Mouse (Mus musculus) limb, embryonic 13.5 days (tissue): Measurements from ENCODE around the gene Prep. TPM values are rescaled to one million over a fixed set of nuclear protein-coding genes. Genes with fewer than 3 reads are reported as not detected.

ENCODE experiments used
- ATAC-seq: fragments of 200-750 bp; cut with Nextera tagmentation; 2 replicates; pipeline ENCODE4 v1.8.0; 2017; ENCODE audit warnings: low read depth, moderate number of reproducible peaks, moderate TSS enrichment; ENCODE audit not compliant: low FRiP score
- H3K27ac ChIP-seq: fragments of 300-500 bp; sonication (generic); 2 replicates; pipeline ENCODE4 v1.5.1; 2015; ENCODE audit warnings: inconsistent platforms, mild to moderate bottlenecking, moderate library complexity
- H3K27me3 ChIP-seq: fragments of 300-500 bp; sonication (generic); 2 replicates; pipeline ENCODE4 v1.6.1; 2015; ENCODE audit warnings: mild to moderate bottlenecking, inconsistent platforms
- H3K36me3 ChIP-seq: fragments of 300-500 bp; sonication (generic); 2 replicates; pipeline ENCODE4 v1.6.1; 2015; ENCODE audit warnings: inconsistent platforms, mild to moderate bottlenecking, moderate library complexity
- H3K4me1 ChIP-seq: fragments of 300-500 bp; sonication (generic); 2 replicates; pipeline ENCODE4 v1.6.1; 2015; ENCODE audit warnings: inconsistent platforms
- H3K4me2 ChIP-seq: fragments of 300-500 bp; sonication (generic); replicated peaks from 2 replicates; pipeline ENCODE4 v1.6.1; 2015; ENCODE audit warnings: inconsistent platforms, mild to moderate bottlenecking, moderate library complexity
- H3K4me3 ChIP-seq: fragments of 300-500 bp; sonication (generic); 2 replicates; pipeline ENCODE4 v1.5.1; 2015; ENCODE audit warnings: moderate library complexity, mild to moderate bottlenecking, inconsistent platforms
- H3K9ac ChIP-seq: fragments of 300-500 bp; sonication (generic); 2 replicates; pipeline ENCODE4 v1.6.1; 2015; ENCODE audit warnings: mild to moderate bottlenecking, inconsistent platforms
- H3K9me3 ChIP-seq: fragments of 300-500 bp; sonication (generic); 2 replicates; pipeline ENCODE4 v1.6.1; 2016; ENCODE audit warnings: inconsistent platforms
- WGBS: fragments of 180-500 bp; shearing (Covaris S2); methylation state at CpG from one replicate; pipeline ENCODE4 v1.1.7; 2015; 5-methylcytosine and 5-hydroxymethylcytosine counted together
- microRNA-seq: library from miRNA; unstranded; fragments of <30 nt; microRNA quantifications from one replicate; pipeline ENCODE4, GENCODE M21; 2016
- polyA plus RNA-seq: library from polyadenylated mRNA; unstranded; fragments of >200 nt; fragmentation: Nextera tagmentation; extraction: Ambion mirVana; gene quantifications from 2 replicates; pipeline ENCODE4 v1.2.1, GENCODE M21; 2015

Prep gene
- polyA plus RNA-seq, 1 experiment from 2014 or later, result 25.5 TPM

DNA sequence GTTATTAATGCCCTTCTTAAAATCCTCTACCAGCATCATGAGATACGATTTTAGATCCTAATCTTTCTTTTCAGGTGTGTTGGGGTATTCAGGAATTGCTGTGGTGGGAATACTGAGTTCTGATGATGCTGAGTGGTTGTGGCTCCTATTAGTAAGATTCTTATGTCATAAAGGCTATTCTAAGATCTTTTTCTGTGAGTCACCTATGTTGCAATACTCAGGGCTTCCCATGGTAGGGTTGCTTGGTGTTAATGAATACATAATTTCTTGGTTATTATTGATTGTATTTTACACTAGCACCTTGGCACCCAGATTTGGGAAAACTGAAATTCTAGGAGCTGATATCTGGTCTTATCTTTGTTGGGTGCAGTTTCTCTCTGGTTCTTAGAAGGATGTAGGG lies 137.6 kb downstream of the Prep start:
- Histone ChIP-seq H3K4me3 (no peak overlapping the region), H3K27ac (no peak overlapping the region), H3K36me3 (no peaks in the 10 kb centered on the region), H3K9me3 (peaks cover 4% of the 10 kb centered on the region; the same call in 1 of the 2 replicates), H3K4me2 (no peak overlapping the region), H3K27me3 (no peaks in the 10 kb centered on the region), H3K9ac (no peak overlapping the region), H3K4me1 (no peaks in the 10 kb centered on the region)
- ATAC-seq, result no peak
- WGBS, result 74% methylated on average over 1 of the region's 1 CpGs

DNA sequence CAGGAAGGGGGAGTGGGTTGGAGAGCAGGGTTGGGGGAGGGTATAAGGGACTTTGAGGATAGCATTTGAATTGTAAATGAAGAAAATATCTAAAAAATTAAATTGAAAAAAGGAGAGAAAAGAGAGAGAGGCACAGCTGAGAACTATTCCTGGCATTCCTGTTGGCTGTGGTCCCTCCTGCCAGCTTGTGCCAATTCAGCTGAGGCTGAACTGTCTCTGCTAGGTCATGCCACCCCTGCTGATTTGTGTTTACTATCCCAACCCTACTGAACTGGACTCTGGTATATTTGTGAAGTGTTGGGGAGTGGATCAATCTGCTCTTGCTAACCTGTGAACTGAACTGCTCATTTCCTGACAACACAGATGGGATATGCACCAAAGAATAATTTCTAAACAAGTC lies 143.2 kb downstream of the Prep start:
- no peaks in the 10 kb centered on the region for H3K36me3 ChIP-seq
- H3K4me3 ChIP-seq, result no peak overlapping the region
- H3K4me1 ChIP-seq, result no peaks in the 10 kb centered on the region
- H3K27me3 ChIP-seq, result no peaks in the 10 kb centered on the region
- ATAC-seq, result no peak
- no peak overlapping the region for H3K4me2 ChIP-seq
- no peak overlapping the region for H3K9ac ChIP-seq
- no peak overlapping the region for H3K27ac ChIP-seq
- peaks cover 4% of the 10 kb centered on the region; the same call in 1 of the 2 replicates for H3K9me3 ChIP-seq

DNA sequence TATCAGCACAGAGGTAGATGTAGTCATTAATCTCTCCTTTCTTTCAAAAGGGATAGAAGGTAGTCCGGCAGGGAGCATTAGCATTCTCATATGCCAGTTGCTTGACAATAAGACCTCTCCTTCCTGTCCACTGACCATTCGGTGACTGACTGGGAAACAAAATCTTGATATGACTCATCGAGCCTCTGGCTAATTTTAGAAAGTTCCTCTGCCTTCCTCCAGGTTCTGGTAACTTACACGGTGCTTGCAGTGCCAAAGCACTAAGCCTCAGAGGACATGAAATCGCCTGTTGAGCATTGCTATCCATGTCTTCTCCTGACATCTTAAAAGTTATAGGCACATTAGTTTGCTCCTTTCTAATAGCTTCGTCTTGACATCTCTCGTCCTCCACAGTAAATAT lies 149.7 kb downstream of the Prep start:
- no peak overlapping the region for H3K27ac ChIP-seq
- no peak for ATAC-seq
- 84% methylated on average over 7 of the region's 7 CpGs for WGBS
- no peaks in the 10 kb centered on the region for H3K4me1 ChIP-seq
- H3K4me3 ChIP-seq, result no peak overlapping the region
- H3K4me2 ChIP-seq, result no peak overlapping the region
- H3K9ac ChIP-seq, result no peak overlapping the region
- H3K27me3 ChIP-seq, result no peaks in the 10 kb centered on the region
- no peaks in the 10 kb centered on the region for H3K9me3 ChIP-seq
- H3K36me3 ChIP-seq, result no peaks in the 10 kb centered on the region

Small RNA genes within 50 kb of the gene (microRNA-seq; reads per million reads assigned to microRNA genes)
- gene Gm23766, result not detected

Other genes starting within 250 kb of the Prep start
- gene Popdc3, start 110.9 kb downstream of the Prep start, polyA plus RNA-seq, result 1.7 and 2.6 TPM in 2 replicates